Mouse (Mus musculus) frontal cortex, adult 2 months (tissue): Measurements from ENCODE around the gene Nadk2. TPM values are rescaled to one million over a fixed set of nuclear protein-coding genes. Genes with fewer than 3 reads are reported as not detected.

Experiments used
- DNase-seq, 2 experiments: peaks; one replicate each; pipeline ENCODE4 v3.0.0; 2022; ENCODE audit warnings: low spot score in 1 of 2; ENCODE audit errors: extremely low spot score in 1 of 2
- polyA plus RNA-seq: library from polyadenylated mRNA; depleted of rRNA; stranded (reverse); fragments of >200 nt; gene quantifications from 2 replicates; pipeline ENCODE4 v1.2.3, GENCODE M21; 2012

Gene Nadk2
- polyA plus RNA-seq, 1 experiment, result 51.2 TPM

- DNase-seq, result no peak
Measured at GRCm38 (mm10) chr15:9087421-9087820, 16.4 kb downstream of the Nadk2 start.

GRCm38 (mm10) chr15:9087895-9088682 is 17.0 kb downstream of the Nadk2 start:
- no peak for DNase-seq

DNA sequence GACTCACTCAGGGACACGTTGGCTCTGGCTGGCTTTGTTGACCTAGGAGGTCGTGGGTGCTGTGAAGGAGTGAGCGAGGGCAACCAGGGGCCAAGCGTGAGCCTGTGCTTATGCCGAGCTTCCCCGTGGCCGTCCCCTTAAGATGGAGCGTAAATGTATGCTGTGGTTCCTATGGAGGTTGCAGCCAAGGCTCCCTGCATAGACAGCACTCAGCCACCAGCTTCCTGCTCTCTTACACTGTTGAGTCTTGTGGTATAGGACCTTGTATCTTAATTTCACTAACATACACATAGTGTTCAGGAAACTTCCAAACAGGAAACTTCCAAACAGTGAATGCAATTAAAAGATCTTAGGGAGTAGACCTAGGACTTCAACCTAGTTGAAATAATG is 17.6 kb downstream of the Nadk2 start:
- DNase-seq, result no peak

- no peak for DNase-seq
Measured at GRCm38 (mm10) chr15:9089136-9089720, 18.2 kb downstream of the Nadk2 start.

DNA sequence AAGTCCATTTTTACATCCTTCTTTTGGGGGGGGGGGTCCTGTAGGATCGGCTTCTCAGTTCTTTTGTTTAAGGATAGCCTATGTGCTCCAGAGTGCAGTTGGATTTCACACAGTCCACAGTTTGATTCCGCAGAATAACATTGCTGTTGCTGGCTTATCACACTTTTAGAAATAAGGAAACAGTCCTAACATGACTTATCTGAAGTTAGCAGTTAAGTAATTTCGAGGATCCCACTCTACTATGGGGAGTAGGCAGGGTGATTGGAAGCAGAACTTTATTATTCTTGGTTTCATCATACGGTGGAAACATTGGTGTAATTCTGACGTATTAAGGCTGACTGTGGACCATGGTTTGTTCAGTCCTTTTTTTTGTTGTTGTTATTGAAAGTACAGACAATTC is 19.6 kb downstream of the Nadk2 start:
- no peak for DNase-seq

- no peak for DNase-seq
Measured at GRCm38 (mm10) chr15:9093598-9094365, 22.7 kb downstream of the Nadk2 start.

- DNase-seq, result peak in 1 of 2 experiments; percentile 67
Measured at GRCm38 (mm10) chr15:9094366-9094750, 23.3 kb downstream of the Nadk2 start.

- no peak for DNase-seq
Measured at GRCm38 (mm10) chr15:9096865-9097264, 25.8 kb downstream of the Nadk2 start.

- DNase-seq, result no peak
Measured at GRCm38 (mm10) chr15:9100446-9101077, 29.5 kb downstream of the Nadk2 start.

- no peak for DNase-seq
Measured at GRCm38 (mm10) chr15:9106303-9107074, 35.4 kb downstream of the Nadk2 start.

DNA sequence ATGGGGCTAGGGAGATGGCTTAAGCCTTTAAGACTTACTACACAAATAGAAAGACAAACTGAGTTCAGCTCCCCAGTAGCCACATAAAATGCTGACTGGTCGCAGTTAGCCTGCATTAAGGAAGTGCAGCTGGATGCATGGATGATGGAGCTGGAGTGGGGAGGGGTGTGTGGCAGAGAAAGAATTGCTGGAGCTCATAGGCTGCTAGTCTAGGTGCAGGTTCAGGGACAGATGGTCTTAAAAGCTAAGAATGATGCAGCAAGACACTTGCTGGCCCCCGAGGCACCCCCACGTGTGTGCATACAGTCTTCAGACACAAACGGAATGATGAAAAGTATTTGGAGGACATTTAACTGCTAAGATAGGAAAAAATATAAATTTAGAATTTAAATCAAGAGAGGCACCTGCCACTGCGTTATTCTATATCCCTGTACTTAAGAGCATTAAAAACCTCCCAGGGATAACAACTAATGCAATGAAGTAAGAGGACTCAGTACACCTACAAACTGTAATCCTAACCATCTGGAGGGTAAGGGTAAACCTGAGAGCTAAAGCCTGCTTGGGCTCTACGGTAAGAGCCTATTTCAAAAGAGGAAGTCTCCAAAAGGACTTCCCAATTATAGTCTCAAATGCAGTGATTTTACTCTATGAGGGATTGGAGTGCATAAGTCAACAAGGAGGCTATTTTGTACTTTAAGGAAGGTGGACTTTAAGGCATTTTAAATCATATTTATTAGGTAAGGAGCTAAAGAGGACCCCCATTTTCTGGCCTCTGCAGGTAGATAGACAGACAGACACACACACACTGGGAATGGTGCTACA is 39.7 kb downstream of the Nadk2 start:
- no peak for DNase-seq

- no peak for DNase-seq
Measured at GRCm38 (mm10) chr15:9111648-9112047, 40.6 kb downstream of the Nadk2 start.

- no peak for DNase-seq
Measured at GRCm38 (mm10) chr15:9113556-9113955, 42.5 kb downstream of the Nadk2 start.

GRCm38 (mm10) chr15:9114131-9114530 is 43.1 kb downstream of the Nadk2 start:
- DNase-seq, result no peak

- DNase-seq, result no peak
Measured at GRCm38 (mm10) chr15:9114599-9114998, 43.5 kb downstream of the Nadk2 start.

GRCm38 (mm10) chr15:9118852-9119251 is 47.8 kb downstream of the Nadk2 start:
- DNase-seq, result no peak

GRCm38 (mm10) chr15:9120081-9120480 is 49.0 kb downstream of the Nadk2 start:
- peak in 1 of 2 experiments; percentile 63 for DNase-seq

DNA sequence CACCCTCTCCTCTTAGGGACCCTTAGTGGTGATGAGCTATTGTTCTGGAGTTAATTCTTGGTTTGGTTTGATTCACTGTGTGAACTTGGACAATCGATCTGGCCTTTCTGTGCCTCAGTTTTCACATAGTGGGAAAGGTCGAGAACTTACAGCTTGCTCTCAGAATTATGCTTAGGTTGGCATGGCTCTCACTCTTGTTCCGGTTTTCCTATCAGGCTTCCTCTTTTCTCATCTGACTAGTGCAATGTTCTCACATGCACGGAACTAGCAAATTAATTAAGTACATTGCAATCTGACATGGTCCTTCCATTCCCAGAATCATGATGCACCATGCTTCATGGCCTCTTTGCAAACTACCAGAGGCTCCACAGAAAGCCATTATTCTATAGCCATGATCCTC is 51.9 kb downstream of the Nadk2 start:
- no peak for DNase-seq

DNA sequence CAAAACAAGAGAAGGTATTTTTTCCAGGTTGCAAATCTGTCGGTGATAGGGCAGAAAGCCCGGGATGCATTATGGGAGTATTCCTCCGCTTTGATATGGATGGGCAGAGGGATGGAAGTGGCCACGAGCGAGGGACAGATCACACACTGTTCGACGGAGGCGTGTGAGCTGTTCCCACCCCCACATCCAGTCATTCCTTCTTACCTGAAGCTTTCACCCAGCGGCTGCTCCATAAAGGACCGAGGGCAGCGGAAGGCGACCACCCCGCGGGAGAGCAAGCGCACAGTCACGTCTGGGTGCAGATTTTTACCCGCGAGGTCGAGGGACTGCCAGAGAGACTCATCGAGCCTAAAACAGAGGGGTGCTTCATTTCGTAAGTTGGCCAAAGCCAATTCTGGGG is 53.8 kb downstream of the Nadk2 start:
- DNase-seq, result no peak
